Comparison of ENCODE assay signal across 1 mouse cellular context in genomic region chr9:109874797-109875691, GRCm38 (mm10).
TF ChIP-seq lines count a peak whose summit lies in the region.

Gene Cdc25a, plus strand, starts transcription at chr9:109875579.

TF ChIP-seq in MEL, 35 proteins besides CTCF, POLR2A, EP300 and RAD21 (continued from another document):
- TF ChIP-seq POLR2AphosphoS5 (IDR thresholded peaks at IDR 0.05; ENCODE audit: borderline replicate concordance, low read depth, low read length), result no peak
- no peak for TF ChIP-seq CHD1 (IDR thresholded peaks at IDR 0.05; ENCODE audit: low read depth, low read length)
- TF ChIP-seq KAT2A (conservative IDR thresholded peaks at IDR 0.05; ENCODE audit: low read depth, low read length), result peak; percentile 85
TF ChIP-seq in MEL: peak in this region for 16.
